Mouse (Mus musculus) left cerebral cortex, adult 2 months (tissue): ENCODE data around the gene Tmem97. TPM values are rescaled to one million over a fixed set of nuclear protein-coding genes. Genes with fewer than 3 reads are reported as not detected.
A peak's percentile ranks its signal among the peaks of the same experiment; 100 is the strongest.

Source experiments
- DNase-seq, 2 experiments: peaks; one replicate each; pipeline ENCODE4 v3.0.0; 2021 to 2022; ENCODE audit warnings: low spot score in 2 of 2, mixed read lengths in 1 of 2; ENCODE audit errors: extremely low spot score in 1 of 2
- H3K27ac ChIP-seq: fragments of 200-600 bp; 2 replicates; pipeline ENCODE4 v1.8.1; 2022
- H3K4me3 ChIP-seq: fragments of 200-600 bp; 2 replicates; pipeline ENCODE4 v1.8.1; 2022
- CTCF ChIP-seq: fragments of 200-600 bp; IDR thresholded peaks from 2 replicates; pipeline ENCODE4 v1.8.1; 2022; ENCODE audit warnings: antibody characterized with exemption, mild to moderate bottlenecking, moderate library complexity
- intact Hi-C: fragments of 180-260 bp; cut with DNase I; formaldehyde crosslinking; loops from one replicate; pipeline ENCODE4 v1.15.1; 2025
- total RNA-seq, 2 experiments: library from RNA; stranded (reverse); gene quantifications; 2 replicates each; pipeline ENCODE4 v1.2.3; 2021

The Tmem97 gene
- total RNA-seq, 2 experiments from 2014 or later = 17.2 to 19.3 TPM

DNA sequence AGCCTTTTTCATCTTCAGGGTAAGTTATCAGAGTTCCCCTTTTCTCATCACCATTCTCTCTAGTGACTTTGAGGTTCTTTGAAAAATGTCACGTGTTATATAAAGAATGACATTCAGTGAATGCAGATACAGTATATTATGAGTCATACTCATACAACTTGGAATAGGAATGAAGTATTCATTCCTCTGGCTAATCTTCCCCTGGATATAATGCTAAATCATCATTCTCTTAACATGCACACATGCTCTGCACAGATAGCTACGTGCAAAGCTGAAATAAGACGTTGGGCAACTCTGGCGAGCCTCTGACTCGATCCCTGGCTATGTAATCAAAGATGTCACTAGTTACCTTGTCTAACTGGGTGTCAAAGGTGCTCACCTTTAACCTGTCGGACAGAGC is 21.3 kb upstream of the Tmem97 start:
- Histone ChIP-seq H3K27ac (peak overlapping the region; percentile 56), H3K4me3 (no peak overlapping the region)
- intact Hi-C loops = no loop called here
- DNase-seq = no peak
- no peak for TF ChIP-seq CTCF

DNA sequence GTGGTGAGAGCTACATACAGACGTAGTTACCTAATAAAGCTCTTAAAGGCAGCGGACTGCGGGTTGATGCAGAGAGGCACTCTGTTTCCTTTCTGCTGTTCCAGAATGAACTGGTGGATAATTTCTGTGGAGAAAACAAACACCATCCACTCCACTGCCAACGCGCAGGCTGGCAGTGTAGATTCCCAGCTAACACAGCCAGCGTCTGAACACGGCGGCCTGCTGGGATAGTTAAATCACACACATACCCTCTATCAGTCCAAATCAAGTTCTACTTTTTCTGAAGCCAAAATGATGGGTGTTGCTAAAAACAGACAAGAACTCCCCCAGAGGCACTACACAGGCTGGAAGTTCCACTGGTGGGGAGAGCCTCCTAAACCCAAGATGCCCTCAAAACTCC is 20.9 kb upstream of the Tmem97 start:
- DNase-seq = no peak
- TF ChIP-seq CTCF = no peak
- no peak overlapping the region for H3K4me3 ChIP-seq
- intact Hi-C loops = no loop called here
- peak overlapping the region; percentile 56 for H3K27ac ChIP-seq

DNA sequence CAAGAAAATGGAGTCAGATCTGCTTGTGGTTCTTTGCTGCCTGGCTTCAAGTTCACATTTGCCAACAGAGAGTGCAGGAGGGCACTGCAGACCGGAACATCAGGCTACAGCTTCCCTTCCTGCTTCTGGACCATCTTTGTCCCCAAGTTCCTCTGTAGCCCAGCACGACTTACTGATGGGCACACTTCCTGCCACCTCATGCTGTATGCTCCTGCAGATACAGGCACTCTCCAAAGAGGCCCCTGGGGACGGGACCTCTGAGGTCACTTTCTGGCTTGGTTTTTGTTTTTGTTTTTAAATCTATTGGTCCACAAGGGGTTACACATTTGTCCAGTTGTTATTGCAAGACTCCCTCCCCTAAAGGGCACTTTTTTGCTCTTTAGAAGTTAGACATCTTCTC is 19.2 kb upstream of the Tmem97 start:
- intact Hi-C loops = no loop called here
- no peak for TF ChIP-seq CTCF

DNA sequence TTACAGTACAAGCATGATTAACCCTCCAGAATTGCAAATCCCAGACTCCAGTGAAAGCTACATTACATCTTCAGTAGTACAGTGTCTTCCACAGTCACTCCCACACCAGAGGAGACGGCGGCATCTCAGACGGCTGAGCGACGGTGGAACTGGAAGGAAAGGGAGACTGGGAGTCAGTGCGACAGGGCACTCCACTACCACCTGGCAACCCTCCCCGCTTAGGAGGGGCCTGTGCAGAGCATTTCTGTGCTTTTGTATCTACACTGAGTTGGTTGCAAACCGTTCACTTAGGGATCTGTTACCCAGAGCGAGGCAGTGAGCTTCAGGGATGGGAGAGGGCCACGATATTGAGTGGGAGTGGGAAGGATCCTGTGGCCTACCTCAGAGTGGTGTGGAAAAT is 18.2 kb upstream of the Tmem97 start:
- no peak for DNase-seq
- H3K27ac ChIP-seq = no peak overlapping the region
- H3K4me3 ChIP-seq = no peak overlapping the region
- intact Hi-C loops = no loop called here
- no peak for TF ChIP-seq CTCF

More for the DNA sequence above, 19.2 kb upstream of the Tmem97 start:
- Histone ChIP-seq H3K4me3 (no peak overlapping the region), H3K27ac (no peak overlapping the region)
- no peak for DNase-seq

DNA sequence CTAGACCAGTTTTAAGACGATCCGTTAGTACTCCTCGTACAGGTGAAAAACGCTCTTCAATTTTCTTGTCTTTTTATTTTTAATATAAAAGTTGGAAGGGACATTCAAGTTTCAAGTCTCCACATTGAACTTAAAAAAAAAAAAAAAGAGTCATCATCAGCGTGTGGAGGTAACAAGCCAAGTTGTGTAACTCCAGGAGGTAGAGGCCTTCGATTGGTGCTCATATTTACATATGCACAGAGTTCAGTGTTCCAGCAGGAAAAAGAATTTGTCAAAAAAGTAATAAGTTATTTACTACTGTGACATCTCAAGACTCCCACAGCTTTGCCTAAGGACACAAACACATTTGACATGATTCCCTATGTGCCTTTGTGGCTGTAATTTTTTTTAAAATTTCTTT is 17.0 kb upstream of the Tmem97 start:
- intact Hi-C loops = no loop called here
- no peak for DNase-seq
- TF ChIP-seq CTCF = no peak
- no peak overlapping the region for H3K27ac ChIP-seq
- no peak overlapping the region for H3K4me3 ChIP-seq

DNA sequence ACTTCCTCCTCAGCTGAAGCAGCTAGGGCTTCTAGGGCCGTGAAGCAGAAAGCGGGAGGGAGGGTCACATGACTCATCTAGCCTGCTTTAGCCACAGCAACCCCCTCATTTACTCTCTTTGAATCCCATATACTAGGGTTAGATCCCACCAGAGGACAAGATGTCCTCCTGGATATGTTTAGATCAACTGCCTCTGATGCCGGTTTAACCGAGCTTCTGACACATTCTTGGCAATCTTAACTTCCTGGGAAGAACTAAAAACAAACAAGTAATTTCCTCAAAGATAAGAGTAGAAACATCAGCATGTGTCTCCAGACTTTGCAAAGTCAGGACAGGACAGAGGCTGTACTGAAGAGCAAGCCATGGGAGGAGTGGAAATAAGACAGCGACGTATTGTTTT is 16.2 kb upstream of the Tmem97 start:
- intact Hi-C loops = no loop called here
- DNase-seq = no peak
- TF ChIP-seq CTCF = no peak
- no peak overlapping the region for H3K4me3 ChIP-seq
- H3K27ac ChIP-seq = no peak overlapping the region

DNA sequence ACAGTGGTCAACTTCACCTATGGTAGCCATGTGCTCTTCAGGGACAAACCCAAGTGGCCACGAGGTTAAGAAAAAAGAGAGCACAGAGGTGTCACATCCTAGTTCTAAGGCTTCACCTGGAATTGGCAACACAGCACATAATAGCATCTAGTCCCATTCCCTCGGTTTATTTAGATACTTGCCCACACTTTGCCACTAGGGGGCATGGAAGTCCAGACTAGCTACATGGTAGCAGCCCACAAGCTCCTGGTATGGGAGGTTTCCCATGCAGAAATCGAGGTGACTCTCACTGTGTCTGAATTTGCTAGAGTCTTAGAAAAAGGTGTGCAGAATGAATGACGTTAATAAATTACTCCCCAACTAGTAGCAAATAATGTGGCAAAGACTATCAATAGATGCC is 9.9 kb upstream of the Tmem97 start:
- peak; percentile 79 for TF ChIP-seq CTCF
- Histone ChIP-seq H3K27ac (0 out of 2 replicates have a peak overlapping the region, but pooled peaks have one; percentile 8), H3K4me3 (no peak overlapping the region)
- intact Hi-C loops = loop anchor here (2.0 to 5.0 kb wide), 2 partner anchors 137 to 268 kb away; partner anchors contain the start of gene Nlk
- DNase-seq = peak; percentile 70 to 74

DNA sequence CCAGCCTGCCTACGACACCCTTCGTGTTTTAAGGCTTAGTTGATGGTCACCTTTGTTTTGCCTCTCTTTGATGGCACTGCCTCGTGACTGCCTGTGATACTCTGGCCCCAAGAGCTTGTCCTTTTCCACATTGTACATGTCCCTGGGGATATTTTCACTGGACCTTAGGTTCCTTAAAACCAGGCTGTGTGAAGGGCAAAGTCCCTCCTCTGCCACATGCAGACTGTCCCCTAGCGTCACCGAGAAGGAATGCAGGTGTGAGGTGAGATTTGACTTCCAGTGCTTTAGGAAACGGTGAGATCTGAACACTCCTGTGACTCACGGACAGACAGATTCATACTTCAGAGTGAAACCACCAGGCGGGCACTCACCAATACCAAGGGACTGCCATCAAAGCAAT is 6.7 kb upstream of the Tmem97 start:
- intact Hi-C loops = no loop called here
- DNase-seq = no peak

DNA sequence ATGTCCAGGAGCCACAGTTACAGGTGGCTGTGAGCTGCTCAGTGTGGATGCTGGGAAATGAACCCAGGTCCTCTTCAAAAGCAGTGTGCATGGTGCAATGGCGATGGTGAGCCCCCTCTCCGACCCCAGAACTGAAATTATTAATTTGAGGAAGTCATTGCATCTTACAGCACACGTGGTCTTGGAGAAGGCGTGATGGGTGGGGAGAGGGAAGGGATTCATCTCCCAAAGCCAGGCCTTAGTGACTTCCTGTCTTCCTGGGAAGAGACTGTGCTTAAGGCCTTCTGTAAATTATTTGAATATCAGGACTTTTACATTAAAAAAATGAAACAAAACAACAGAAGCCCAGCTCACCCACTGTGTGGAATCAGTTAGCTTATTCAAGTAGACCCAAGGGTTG is 5.5 kb upstream of the Tmem97 start:
- H3K4me3 ChIP-seq = no peak overlapping the region
- DNase-seq = no peak
- TF ChIP-seq CTCF = no peak
- intact Hi-C loops = no loop called here
- no peak overlapping the region for H3K27ac ChIP-seq

More for the DNA sequence above, 6.7 kb upstream of the Tmem97 start:
- peak; percentile 38 for TF ChIP-seq CTCF
- no peak overlapping the region for H3K27ac ChIP-seq
- no peak overlapping the region for H3K4me3 ChIP-seq

DNA sequence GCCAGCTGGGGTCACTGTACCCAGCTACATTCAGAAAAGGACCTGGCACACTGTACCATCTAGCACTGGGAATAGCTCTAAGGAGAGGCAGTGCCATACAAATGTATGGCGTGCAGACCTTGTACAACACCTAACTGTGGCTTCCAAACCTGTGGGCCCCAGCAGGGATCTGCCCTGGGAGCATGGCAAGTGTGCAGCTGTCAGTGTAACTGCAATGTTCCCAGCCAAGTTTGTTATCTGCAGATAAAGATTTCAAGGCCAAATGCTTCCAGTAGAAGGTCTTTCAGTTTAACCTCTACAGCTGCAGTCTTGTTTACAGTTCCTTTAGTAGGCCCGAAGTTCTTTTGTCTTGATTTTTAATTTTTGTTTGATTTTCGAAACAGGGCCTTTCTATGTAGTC is 5.0 kb upstream of the Tmem97 start:
- no peak for TF ChIP-seq CTCF
- H3K4me3 ChIP-seq = no peak overlapping the region
- intact Hi-C loops = no loop called here
- no peak overlapping the region for H3K27ac ChIP-seq
- DNase-seq = no peak

DNA sequence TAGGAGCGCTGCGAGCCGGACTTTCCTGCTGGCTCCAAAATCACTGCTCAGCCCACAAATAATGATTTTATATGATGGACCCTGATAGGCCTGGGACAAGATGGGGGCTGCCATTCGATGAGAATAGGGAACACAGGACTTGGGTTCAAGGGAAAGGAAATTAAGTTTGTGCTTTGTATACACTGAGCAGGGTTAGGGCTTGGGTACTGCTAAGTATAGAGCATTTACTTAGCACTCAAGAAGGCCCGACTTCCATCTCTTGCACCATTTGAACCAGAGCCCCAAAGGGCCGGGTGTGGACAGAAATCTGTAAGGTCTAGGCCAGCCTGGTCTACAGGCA is 452 bp upstream of the Tmem97 start:
- no peak for DNase-seq
- no peak for TF ChIP-seq CTCF
- Histone ChIP-seq H3K27ac (peak overlapping the region; percentile 87), H3K4me3 (peak overlapping the region; percentile 82)
- intact Hi-C loops = loop anchor here (2.0 kb wide), 1 partner anchor 406 kb away; no protein-coding TSS in a partner anchor

DNA sequence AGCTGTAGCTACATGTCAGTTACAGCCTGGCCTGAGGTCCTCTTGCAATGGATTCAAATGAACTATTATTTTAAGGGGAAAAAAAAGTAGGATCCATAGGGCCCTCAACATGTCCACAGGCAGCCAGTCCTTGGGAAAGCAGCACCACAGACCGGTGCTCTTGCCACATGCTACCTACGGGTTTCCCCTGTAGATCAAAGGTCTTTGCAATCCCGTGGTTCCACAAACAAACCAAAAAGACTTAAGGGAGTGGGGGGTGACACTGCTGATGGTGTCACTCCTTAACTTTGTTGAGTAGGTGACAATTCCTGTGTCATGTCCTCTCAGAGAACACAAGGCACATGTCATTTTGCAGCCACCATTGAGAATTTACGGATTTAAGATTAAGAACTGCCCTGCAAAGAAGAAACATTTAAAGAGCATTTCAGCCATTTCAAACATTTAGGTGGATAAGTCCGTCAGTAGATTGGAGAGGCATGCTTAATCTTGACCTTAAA is 1.0 kb downstream of the Tmem97 start:
- Histone ChIP-seq H3K27ac (no peak overlapping the region), H3K4me3 (peak overlapping the region; percentile 82)
- intact Hi-C loops = no loop called here
- no peak for DNase-seq
- no peak for TF ChIP-seq CTCF

DNA sequence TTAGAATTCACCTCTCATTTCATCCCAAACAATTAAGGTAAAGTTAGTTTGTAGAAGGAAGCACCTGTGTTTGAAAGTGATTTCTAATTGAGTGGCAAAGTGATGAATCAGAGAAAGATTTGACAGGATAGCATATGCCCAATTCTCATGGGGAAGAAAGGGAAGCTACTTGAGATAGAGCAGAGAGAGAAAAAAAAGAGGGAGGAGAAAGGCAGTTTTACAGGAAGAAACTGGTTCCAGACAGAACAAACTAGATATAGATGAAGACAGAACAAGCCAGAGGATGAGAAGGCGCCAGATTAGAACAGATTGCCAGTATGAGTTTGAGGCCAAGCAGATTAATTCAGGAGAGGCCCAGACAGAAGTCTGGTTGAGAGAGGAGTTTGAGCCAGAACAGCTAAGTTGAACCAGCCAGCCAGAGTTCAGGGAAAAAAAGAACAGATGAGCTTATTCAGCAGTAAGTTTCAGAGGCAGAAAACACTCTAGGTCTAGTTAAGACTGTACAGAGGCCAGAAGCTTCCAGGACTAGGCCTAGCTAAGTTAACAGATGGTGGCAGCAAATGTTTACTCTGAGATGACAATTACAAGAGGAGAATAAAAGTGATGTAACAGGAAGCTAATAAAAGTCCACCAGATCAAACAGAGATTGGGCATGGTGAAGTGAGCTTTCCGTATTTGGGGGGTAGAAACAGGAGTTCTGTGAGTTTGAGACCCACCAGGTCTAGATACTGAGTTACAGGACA is 2.7 kb downstream of the Tmem97 start:
- Histone ChIP-seq H3K4me3 (no peak overlapping the region), H3K27ac (no peak overlapping the region)
- no peak for TF ChIP-seq CTCF
- no peak for DNase-seq
- intact Hi-C loops = no loop called here
